Mouse (Mus musculus) heart, embryonic 16.5 days (tissue): Measurements from ENCODE around the gene Fcer1g. TPM values are rescaled to one million over a fixed set of nuclear protein-coding genes. Genes with fewer than 3 reads are reported as not detected.

Experiments used
- ATAC-seq: fragments of 200-750 bp; cut with Nextera tagmentation; replicated peaks from 2 replicates; pipeline ENCODE4 v1.8.0; 2017; ENCODE audit warnings: moderate number of reproducible peaks; ENCODE audit not compliant: insufficient read depth, low FRiP score; ENCODE audit errors: extremely low read depth
- H3K27ac ChIP-seq: fragments of 300-500 bp; sonication (generic); 2 replicates; pipeline ENCODE4 v1.5.1; 2014; ENCODE audit warnings: mild to moderate bottlenecking, low read length, control low read depth, moderate library complexity
- H3K27me3 ChIP-seq: fragments of 300-500 bp; sonication (generic); 2 replicates; pipeline ENCODE4 v1.6.1; 2014; ENCODE audit warnings: low read length, mixed read lengths; ENCODE audit not compliant: control insufficient read depth, insufficient read depth
- H3K36me3 ChIP-seq: fragments of 300-500 bp; sonication (generic); 2 replicates; pipeline ENCODE4 v1.6.1; 2014; ENCODE audit not compliant: control insufficient read depth, insufficient read depth
- H3K4me1 ChIP-seq: fragments of 300-500 bp; sonication (generic); 2 replicates; pipeline ENCODE4 v1.6.1; 2014; ENCODE audit warnings: low read length, mixed read lengths; ENCODE audit not compliant: control insufficient read depth, insufficient read depth
- H3K4me2 ChIP-seq: fragments of 300-500 bp; sonication (generic); 2 replicates; pipeline ENCODE4 v1.6.1; 2014; ENCODE audit warnings: low read depth, mild to moderate bottlenecking, control low read depth, low read length
- H3K4me3 ChIP-seq: fragments of 300-500 bp; sonication (generic); 2 replicates; pipeline ENCODE4 v1.5.1; 2014; ENCODE audit warnings: mild to moderate bottlenecking, control low read depth, low read length
- H3K9ac ChIP-seq: fragments of 300-500 bp; sonication (generic); 2 replicates; pipeline ENCODE4 v1.6.1; 2014; ENCODE audit warnings: low read length, control low read depth
- H3K9me3 ChIP-seq: fragments of 300-500 bp; sonication (generic); replicated peaks from 2 replicates; pipeline ENCODE4 v1.6.1; 2016; ENCODE audit warnings: low read length; ENCODE audit not compliant: control insufficient read depth
- WGBS: fragments of 180-500 bp; shearing (Covaris S2); extraction: QIAGEN DNeasy Blood & Tissue Kit; methylation state at CpG from one replicate; pipeline ENCODE4 v1.1.7; 2014; 5-methylcytosine and 5-hydroxymethylcytosine counted together
- polyA plus RNA-seq: library from polyadenylated mRNA; unstranded; fragments of >200 nt; fragmentation: Nextera tagmentation; extraction: Ambion mirVana; gene quantifications from 2 replicates; pipeline ENCODE4 v1.2.1, GENCODE M21; 2015

The Fcer1g gene
- polyA plus RNA-seq, 1 experiment from 2014 or later: 36.3 TPM

DNA sequence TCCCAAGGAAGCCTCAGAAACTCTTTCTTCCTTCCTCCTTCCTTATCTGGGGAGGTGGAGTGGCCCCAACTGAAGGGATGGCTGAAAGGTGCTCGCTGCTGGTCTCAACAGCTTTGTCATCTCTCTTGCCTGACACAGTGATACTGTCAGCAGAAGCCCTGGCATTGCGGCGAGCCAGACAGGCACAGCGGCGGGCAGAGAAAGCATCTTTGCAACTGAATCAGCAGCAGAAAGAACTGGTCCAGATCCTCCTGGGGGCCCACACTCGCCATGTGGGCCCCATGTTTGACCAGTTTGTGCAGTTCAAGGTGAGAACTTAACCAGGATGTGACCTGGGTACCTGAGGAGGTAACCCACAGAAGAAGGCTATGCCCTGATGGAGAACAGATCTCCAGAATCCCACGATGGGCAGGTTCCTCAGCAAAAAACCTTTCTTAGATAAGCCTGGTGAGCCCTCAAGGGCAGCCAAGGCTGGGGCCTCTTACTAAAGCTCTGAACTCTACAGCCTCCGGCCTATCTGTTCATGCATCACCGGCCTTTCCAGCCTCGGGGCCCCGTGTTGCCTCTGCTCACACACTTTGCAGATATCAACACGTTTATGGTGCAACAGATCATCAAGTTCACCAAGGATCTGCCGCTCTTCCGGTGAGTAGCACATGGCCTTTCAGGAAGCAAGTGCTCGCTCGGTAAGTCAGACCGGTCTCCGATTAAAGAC is 17.8 kb downstream of the Fcer1g start:
- 64% methylated on average over 18 of the region's 18 CpGs for WGBS
- no peak overlapping the region for H3K9ac ChIP-seq

DNA sequence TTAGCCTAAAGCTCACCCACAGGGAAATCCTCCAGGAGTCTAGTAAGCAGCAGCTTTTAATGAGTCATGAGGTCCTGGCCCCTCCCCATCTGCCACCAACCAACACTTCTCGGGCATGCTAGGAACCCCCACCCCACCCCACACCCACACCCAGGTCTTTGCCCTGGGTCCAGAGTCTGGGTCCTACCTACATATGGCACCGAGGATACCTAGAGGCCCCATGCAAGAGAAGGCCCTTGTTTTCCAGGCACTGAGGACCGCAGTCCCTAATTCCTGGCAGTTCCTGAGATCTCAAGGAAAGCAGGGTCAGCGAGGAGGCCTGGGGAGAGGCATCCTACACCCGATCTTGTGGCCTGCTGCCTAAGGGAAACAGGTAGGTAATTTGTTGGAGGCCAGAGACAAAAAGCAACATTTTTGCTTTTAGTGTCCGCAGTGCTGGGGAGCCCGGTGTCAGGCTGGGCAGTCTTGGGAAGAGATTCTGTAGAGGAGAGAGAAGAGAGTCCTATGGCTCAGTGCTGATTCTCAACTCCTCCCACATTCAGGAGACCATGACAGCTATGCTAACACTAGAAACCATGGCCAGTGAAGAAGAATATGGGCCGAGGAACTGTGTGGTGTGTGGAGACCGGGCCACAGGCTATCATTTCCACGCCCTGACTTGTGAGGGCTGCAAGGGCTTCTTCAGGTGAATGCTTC is 20.2 kb downstream of the Fcer1g start, which contains the start of gene Nr1i3:
TSS of gene Nr1i3 (plus strand) at position 170 of the 696 bp plus-strand sequence.
- no peak within 1 kb of the TSS for H3K9ac ChIP-seq
- peaks cover 6% of the 10 kb centered on the region for H3K36me3 ChIP-seq
- WGBS: 74% methylated on average over 10 of the region's 10 CpGs
- no peak within 1 kb of the TSS for H3K4me2 ChIP-seq
- H3K27me3 ChIP-seq: 0 out of 2 replicates have a peak, but pooled peaks cover 2% of the 10 kb centered on the region
- H3K4me3 ChIP-seq: no peak within 1 kb of the TSS
- H3K4me1 ChIP-seq: no peaks in the 10 kb centered on the region
- no peaks in the 10 kb centered on the region for H3K9me3 ChIP-seq
- H3K27ac ChIP-seq: no peak within 1 kb of the TSS
- ATAC-seq: no peak

More for the DNA sequence above, 17.8 kb downstream of the Fcer1g start:
- Histone ChIP-seq H3K4me2 (no peak overlapping the region), H3K27me3 (0 out of 2 replicates have a peak, but pooled peaks cover 2% of the 10 kb centered on the region), H3K36me3 (peaks cover 19% of the 10 kb centered on the region), H3K27ac (no peak overlapping the region), H3K9me3 (no peaks in the 10 kb centered on the region), H3K4me3 (no peak overlapping the region), H3K4me1 (peaks cover 5% of the 10 kb centered on the region)
- ATAC-seq: no peak

DNA sequence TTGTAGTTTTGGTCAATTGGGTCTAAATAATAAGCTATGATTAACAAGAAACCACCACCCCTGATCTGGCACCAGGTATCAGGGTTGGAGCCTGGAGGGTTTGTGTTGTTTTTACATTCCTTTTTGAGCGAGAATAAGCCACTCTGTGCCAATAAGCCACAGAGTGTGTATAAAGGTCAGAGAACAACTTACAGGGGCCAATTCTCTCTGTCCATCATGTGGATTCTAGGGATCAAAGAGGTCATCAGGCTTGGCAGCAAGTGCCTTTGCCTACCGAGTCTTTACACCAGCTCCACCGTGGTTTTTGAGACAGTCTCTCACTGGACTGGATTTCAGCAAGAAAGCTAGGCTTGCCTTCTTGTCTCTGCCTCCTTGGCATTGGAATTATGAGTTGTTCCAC is 21.3 kb downstream of the Fcer1g start:
- H3K27ac ChIP-seq: no peak overlapping the region
- 52% methylated on average over 3 of the region's 3 CpGs for WGBS
- no peaks in the 10 kb centered on the region for H3K4me1 ChIP-seq
- H3K4me3 ChIP-seq: no peak overlapping the region
- no peak overlapping the region for H3K9ac ChIP-seq
- H3K9me3 ChIP-seq: no peaks in the 10 kb centered on the region
- no peak overlapping the region for H3K4me2 ChIP-seq
- 0 out of 2 replicates have a peak, but pooled peaks cover 2% of the 10 kb centered on the region for H3K27me3 ChIP-seq
- no peak for ATAC-seq
- H3K36me3 ChIP-seq: no peaks in the 10 kb centered on the region

DNA sequence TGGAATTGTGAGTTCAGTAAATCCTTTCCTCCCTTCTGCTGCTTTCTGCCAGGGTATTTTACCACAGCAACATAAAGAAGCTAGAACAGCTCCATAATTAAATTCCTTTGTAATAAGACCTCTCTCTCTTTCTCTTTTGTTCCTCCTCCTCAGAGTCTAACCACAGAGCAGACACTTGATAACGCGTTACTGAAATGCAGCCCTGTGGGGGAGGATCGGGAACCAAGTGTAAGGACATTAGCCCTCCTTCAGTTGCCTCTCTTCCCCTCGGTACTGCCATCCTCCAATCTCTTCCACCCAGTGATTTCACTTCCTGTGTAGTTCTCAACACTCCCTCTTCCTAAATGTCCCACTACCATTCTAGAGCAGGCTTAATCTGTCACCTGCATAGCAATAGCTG is 24.8 kb downstream of the Fcer1g start:
- 0 out of 2 replicates have a peak, but pooled peaks cover under 1% of the 10 kb centered on the region for H3K27me3 ChIP-seq
- no peak overlapping the region for H3K9ac ChIP-seq
- no peak for ATAC-seq
- no peaks in the 10 kb centered on the region for H3K9me3 ChIP-seq
- no peak overlapping the region for H3K4me2 ChIP-seq
- H3K27ac ChIP-seq: no peak overlapping the region
- 11% methylated on average over 4 of the region's 4 CpGs for WGBS
- H3K36me3 ChIP-seq: no peaks in the 10 kb centered on the region
- no peaks in the 10 kb centered on the region for H3K4me1 ChIP-seq
- no peak overlapping the region for H3K4me3 ChIP-seq

DNA sequence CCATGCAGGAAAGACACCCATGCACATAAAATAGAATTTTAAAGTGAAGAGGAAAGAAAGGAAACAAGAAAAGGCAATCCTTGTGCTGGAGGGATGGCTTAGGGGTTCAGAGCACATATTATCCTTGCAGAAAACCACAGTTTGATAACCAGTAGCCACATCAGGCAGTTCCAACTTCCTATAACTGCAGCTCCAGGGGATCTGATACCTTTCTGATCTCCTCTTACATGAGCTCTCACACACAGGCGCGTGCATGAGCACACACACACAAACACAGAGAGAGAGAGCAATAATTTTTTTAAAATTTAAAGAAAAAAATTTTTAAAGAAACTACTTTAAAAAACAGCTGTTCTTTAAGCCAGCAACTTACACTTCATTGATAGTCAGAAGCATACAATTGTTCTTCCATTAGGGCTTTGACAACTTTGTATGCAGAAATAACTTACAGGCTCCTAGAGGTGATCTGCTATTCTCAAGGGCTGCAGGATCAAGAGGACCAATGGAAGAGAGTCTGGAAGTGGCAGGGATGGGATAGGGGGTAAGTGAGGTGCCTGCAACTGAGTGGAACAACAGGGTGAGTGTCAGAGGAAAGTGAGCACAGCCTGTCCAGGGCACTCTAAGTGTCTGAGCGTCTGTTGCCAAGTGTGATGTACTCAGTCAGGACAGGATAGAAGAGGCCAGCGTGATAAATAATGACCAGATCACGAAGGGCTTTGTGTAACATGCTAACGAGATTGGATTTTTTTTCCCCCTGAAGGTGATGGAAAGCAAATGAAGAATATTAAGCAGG is 28.3 kb downstream of the Fcer1g start:
- H3K36me3 ChIP-seq: no peaks in the 10 kb centered on the region
- no peak for ATAC-seq
- H3K4me3 ChIP-seq: no peak overlapping the region
- no peak overlapping the region for H3K4me2 ChIP-seq
- H3K27me3 ChIP-seq: no peaks in the 10 kb centered on the region
- WGBS: 55% methylated on average over 6 of the region's 6 CpGs
- H3K9me3 ChIP-seq: no peaks in the 10 kb centered on the region
- no peak overlapping the region for H3K9ac ChIP-seq
- no peak overlapping the region for H3K27ac ChIP-seq
- H3K4me1 ChIP-seq: no peaks in the 10 kb centered on the region

DNA sequence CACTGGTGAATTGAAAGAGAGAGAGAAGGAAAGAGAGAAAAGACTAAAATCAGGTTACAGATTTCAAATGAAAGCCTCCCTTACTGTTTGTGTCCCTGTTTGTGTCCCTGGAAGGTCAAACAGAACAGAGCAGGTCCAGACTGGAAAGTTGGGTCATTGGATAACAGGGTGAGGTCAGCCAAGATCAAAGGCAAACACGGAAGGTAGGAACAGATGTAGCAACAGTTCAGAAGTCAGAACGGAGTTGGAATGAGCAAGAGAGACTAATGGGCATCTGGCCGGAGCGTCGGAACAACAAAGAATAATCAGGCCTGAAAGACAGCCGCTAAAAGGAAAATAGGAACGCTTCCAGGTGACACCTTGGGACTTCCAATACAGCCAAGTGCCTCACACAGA is 29.9 kb downstream of the Fcer1g start:
- WGBS: 62% methylated on average over 7 of the region's 7 CpGs
- no peak overlapping the region for H3K4me2 ChIP-seq
- no peak overlapping the region for H3K9ac ChIP-seq
- no peaks in the 10 kb centered on the region for H3K9me3 ChIP-seq
- H3K27ac ChIP-seq: no peak overlapping the region
- ATAC-seq: no peak
- no peaks in the 10 kb centered on the region for H3K4me1 ChIP-seq
- no peaks in the 10 kb centered on the region for H3K27me3 ChIP-seq
- H3K4me3 ChIP-seq: no peak overlapping the region
- H3K36me3 ChIP-seq: no peaks in the 10 kb centered on the region

DNA sequence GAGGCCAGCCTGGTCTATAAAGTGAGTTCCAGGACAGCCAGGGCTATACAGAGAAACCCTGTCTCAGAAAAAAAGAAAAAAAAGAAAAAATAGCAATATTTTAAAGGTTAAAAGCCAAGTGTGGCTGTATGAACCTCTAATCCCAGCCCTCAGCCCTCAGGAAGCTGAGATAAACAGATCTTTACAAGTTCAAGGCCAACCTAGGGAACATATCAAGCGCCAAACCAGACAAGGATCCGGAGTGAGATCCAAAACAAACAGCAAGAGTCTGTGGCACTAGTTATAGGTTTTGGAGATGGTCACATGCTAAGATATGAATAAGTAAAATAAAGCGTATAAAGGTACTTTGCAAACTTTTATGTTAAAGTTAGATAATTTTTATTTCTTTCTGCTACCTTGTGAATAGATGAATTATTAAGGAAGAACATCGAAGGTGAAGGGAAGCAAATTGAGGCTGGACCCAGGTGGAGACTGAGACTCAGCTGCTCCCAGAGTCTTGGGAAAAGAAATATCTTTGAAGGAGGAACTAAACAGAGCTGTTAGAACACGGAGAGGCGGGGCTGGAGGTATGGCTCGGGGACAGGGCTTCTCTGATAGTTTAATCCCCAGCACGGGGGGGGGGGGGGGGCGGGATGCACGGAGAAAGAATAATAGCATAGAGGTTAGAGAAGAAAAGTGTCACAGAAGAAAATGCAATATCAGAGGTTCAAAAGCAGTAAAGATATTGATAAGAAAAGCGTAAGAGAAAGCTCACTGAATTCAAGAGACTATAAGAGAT is 30.5 kb downstream of the Fcer1g start:
- H3K4me2 ChIP-seq: no peak overlapping the region
- H3K9ac ChIP-seq: no peak overlapping the region
- no peaks in the 10 kb centered on the region for H3K4me1 ChIP-seq
- 62% methylated on average over 10 of the region's 11 CpGs for WGBS
- H3K4me3 ChIP-seq: no peak overlapping the region
- H3K27ac ChIP-seq: no peak overlapping the region
- H3K36me3 ChIP-seq: no peaks in the 10 kb centered on the region
- H3K9me3 ChIP-seq: no peaks in the 10 kb centered on the region
- no peaks in the 10 kb centered on the region for H3K27me3 ChIP-seq
- no peak for ATAC-seq

DNA sequence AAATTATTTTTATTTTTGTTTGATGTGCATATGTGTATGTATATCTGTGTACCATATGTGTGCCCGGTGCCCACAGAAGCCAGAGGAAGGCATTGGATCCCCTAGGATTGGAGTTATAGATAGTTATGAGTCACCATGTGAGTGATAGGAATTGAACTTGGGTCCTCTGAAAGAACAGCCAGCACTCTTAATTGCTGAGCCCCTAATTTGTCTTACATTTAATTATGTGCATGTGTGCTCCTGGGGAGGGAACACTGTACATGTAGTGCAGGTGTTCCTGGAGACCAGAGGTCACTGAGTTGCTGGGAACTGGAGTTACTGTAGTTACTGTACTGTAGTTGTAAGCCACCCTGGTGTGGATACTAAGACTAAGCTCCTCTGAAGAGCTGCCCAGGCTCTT is 33.4 kb downstream of the Fcer1g start:
- H3K4me3 ChIP-seq: no peak overlapping the region
- no peak for ATAC-seq
- H3K4me2 ChIP-seq: no peak overlapping the region
- H3K27me3 ChIP-seq: no peaks in the 10 kb centered on the region
- H3K9ac ChIP-seq: no peak overlapping the region
- no peaks in the 10 kb centered on the region for H3K9me3 ChIP-seq
- 86% methylated on average over 1 of the region's 1 CpGs for WGBS
- H3K4me1 ChIP-seq: no peaks in the 10 kb centered on the region; the same call in 1 of the 2 replicates
- no peaks in the 10 kb centered on the region for H3K36me3 ChIP-seq
- H3K27ac ChIP-seq: no peak overlapping the region
